Mouse (Mus musculus) liver, embryonic 13.5 days (tissue): ENCODE measurements at regions not wholly inside any gene's neighbourhood (a gene's known extent, or its start where the extent isn't known, plus 50 kb on each side); places are given as distances from the start of the nearest gene placed in this dataset.

Experiments used
- ATAC-seq: fragments of 200-750 bp; cut with Nextera tagmentation; 2 replicates; pipeline ENCODE4 v1.8.0; 2017; ENCODE audit warnings: low read depth, mild to moderate bottlenecking, moderate number of reproducible peaks, moderate library complexity
- DNase-seq: peaks from one replicate; pipeline ENCODE4 v3.0.0; 2022
- H3K27ac ChIP-seq: fragments of 300-500 bp; sonication (generic); 2 replicates; pipeline ENCODE4 v1.5.1; 2015; ENCODE audit warnings: moderate library complexity, mild to moderate bottlenecking, inconsistent platforms
- H3K27me3 ChIP-seq: fragments of 300-500 bp; sonication (generic); 2 replicates; pipeline ENCODE4 v1.6.1; 2015; ENCODE audit warnings: mild to moderate bottlenecking, inconsistent platforms
- H3K36me3 ChIP-seq: fragments of 300-500 bp; sonication (generic); 2 replicates; pipeline ENCODE4 v1.6.1; 2015; ENCODE audit warnings: mild to moderate bottlenecking, inconsistent platforms
- H3K4me1 ChIP-seq: fragments of 300-500 bp; sonication (generic); replicated peaks from 2 replicates; pipeline ENCODE4 v1.6.1; 2015; ENCODE audit warnings: inconsistent platforms
- H3K4me2 ChIP-seq: fragments of 300-500 bp; sonication (generic); 2 replicates; pipeline ENCODE4 v1.6.1; 2015; ENCODE audit warnings: inconsistent platforms, mild to moderate bottlenecking, moderate library complexity
- H3K4me3 ChIP-seq: fragments of 300-500 bp; sonication (generic); replicated peaks from 2 replicates; pipeline ENCODE4 v1.5.1; 2015; ENCODE audit warnings: mild to moderate bottlenecking, inconsistent platforms
- H3K9ac ChIP-seq: fragments of 300-500 bp; sonication (generic); 2 replicates; pipeline ENCODE4 v1.6.1; 2015; ENCODE audit warnings: mild to moderate bottlenecking, inconsistent platforms
- H3K9me3 ChIP-seq: fragments of 300-500 bp; sonication (generic); replicated peaks from 2 replicates; pipeline ENCODE4 v1.6.1; 2016; ENCODE audit warnings: inconsistent platforms
- WGBS: fragments of 180-500 bp; shearing (Covaris S2); methylation state at CpG from one replicate; pipeline ENCODE4 v1.1.7; 2015; ENCODE audit not compliant: insufficient replicate concordance; 5-methylcytosine and 5-hydroxymethylcytosine counted together

DNA sequence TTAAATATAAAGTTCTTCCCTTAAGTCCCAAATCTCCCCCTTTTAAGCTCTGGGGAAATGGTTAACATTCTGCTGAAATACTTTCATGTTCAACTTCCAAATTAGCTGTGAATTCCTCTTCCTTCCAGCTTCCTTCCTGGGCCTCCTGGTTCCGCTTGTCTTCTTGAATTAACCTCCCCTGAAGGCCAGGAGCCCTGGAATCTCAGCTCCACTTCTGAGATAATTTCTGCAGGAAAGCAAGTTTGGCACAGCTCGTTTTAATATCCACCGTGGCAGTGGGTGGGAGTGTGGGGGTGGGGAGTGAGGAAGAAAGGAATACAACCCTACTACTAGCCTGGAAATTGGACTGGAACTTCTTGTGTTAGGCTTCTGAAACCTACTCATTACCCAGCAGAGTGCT is 110.8 kb upstream of the Tsc22d2 start:
- H3K4me2 ChIP-seq, result no peak overlapping the region
- no peak overlapping the region for H3K4me3 ChIP-seq
- H3K36me3 ChIP-seq, result no peaks in the 10 kb centered on the region
- no peak overlapping the region for H3K9ac ChIP-seq
- DNase-seq (no peak), ATAC-seq (no peak)
- no peaks in the 10 kb centered on the region for H3K9me3 ChIP-seq
- no peaks in the 10 kb centered on the region for H3K4me1 ChIP-seq
- 36% methylated on average over 3 of the region's 3 CpGs for WGBS
- no peak overlapping the region for H3K27ac ChIP-seq
- no peaks in the 10 kb centered on the region for H3K27me3 ChIP-seq

DNA sequence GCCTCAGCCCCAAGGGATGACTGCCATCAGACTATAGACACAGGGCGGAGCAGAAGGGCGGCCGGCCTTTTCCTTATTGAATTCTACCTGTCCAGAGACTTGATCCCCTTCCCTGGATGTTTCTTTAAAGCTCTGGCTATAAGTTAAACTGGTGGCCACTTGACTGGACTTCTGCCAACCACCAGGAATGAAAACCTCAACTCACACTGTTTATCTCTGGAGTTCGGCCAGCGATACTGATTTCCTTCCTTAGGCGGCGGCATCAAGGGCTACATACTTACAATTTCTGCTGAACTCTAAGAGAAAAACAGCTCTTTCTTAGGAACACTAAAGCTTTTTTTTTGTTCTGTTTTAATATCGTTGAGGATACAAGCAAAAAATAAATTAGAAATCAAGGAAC is 104.9 kb upstream of the Tsc22d2 start:
- Histone ChIP-seq H3K4me2 (no peak overlapping the region), H3K36me3 (no peaks in the 10 kb centered on the region), H3K4me1 (no peaks in the 10 kb centered on the region), H3K4me3 (no peak overlapping the region), H3K9ac (no peak overlapping the region), H3K9me3 (no peaks in the 10 kb centered on the region), H3K27me3 (no peaks in the 10 kb centered on the region), H3K27ac (no peak overlapping the region)
- WGBS, result 61% methylated on average over 8 of the region's 8 CpGs
- ATAC-seq (no peak), DNase-seq (no peak)

DNA sequence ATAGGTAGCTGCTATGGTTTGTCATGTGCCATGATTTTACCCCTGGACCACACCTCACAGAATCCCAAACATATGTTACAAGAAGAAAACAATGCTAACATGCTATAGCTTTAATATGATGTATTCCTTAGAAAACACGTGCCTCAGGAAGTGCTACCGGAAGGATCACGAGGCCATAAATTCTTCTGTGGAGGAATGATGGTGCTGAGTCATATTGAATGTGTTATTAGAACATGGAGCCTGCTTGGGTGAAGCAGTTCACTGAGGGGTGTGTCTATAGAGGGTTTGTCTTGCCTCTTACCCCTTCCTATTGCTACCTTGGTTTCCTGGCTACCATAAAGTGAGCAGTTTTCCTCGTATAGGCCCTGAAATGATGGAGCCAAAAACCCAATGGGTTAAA is 104.1 kb upstream of the Tsc22d2 start:
- no peak for ATAC-seq
- Histone ChIP-seq H3K4me3 (no peak overlapping the region), H3K36me3 (no peaks in the 10 kb centered on the region), H3K27ac (no peak overlapping the region), H3K4me2 (no peak overlapping the region), H3K9me3 (no peaks in the 10 kb centered on the region), H3K9ac (no peak overlapping the region), H3K27me3 (no peaks in the 10 kb centered on the region), H3K4me1 (no peaks in the 10 kb centered on the region)
- DNase-seq, result no peak
- WGBS, result 58% methylated on average over 4 of the region's 4 CpGs

DNA sequence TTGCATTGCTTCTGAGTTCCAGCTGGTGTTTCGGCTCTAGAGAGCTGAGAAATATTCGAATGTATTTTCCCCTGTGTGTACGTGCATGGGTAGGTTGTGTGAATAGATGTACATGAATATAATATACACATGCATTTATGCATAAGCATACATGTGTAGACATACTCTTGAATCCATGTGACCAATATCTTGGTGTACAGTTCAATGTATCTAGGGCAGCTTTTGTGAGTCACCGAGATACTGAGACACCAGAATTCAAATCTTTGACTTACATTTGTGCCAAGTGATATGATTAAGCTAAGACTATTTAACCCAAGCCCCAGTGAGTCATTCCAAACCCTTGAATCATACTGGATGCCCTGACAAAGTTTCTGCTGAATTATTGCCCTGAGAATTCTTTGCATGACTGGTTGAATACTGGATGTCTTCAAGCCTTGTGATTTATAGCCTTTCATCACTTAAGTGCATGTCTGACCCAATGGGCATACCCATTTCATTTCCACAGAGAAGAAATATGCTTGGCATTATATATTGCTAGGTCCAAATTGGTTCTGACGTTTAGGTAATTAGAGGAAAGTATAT is 103.3 kb upstream of the Tsc22d2 start:
- WGBS, result 73% methylated on average over 5 of the region's 5 CpGs
- H3K27me3 ChIP-seq, result no peaks in the 10 kb centered on the region
- H3K4me3 ChIP-seq, result no peak overlapping the region
- DNase-seq (no peak), ATAC-seq (no peak)
- no peaks in the 10 kb centered on the region for H3K4me1 ChIP-seq
- H3K4me2 ChIP-seq, result no peak overlapping the region
- no peak overlapping the region for H3K9ac ChIP-seq
- H3K36me3 ChIP-seq, result no peaks in the 10 kb centered on the region
- no peak overlapping the region for H3K27ac ChIP-seq
- H3K9me3 ChIP-seq, result no peaks in the 10 kb centered on the region

DNA sequence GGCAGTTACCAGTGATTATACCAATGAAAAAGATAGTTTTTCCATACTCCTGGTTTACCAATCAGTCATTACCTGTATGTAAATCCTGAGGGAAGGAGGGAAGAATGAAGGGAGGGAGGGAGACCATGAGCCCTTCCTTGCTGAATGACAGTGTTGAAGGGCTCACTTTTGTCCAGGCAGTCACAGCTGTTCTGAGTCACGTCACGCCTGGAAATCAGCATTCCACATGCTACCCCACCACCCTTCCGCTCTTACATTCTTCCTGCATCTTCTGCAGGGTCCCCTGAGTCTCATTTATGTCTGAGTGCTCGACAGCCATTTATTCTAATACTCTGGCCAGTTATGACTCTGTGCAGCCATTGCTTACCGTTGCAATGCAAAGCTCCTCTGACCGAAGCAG is 101.9 kb upstream of the Tsc22d2 start:
- no peak for DNase-seq
- 73% methylated on average over 6 of the region's 6 CpGs for WGBS

DNA sequence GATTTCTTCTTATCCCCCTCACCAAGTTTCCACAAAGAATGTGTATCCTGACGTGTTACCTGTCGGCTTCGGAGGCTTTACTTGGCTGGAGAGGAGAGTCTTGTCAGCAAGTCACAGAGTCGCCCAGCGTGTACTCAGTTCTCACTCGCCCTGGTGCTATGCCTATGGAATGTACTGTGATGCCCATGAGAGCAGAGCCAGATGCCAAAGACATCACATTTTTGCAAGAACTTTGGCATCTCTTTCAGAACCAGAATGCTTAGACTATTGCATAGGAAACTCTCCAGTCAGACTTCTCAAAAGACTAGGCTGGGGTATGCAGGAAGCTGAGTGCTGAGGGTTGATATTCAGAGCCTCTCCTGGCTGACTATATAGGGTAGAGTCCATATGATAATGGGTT is 99.3 kb upstream of the Tsc22d2 start:
- ATAC-seq (no peak), DNase-seq (no peak)
- 68% methylated on average over 6 of the region's 6 CpGs for WGBS
- Histone ChIP-seq H3K27ac (no peak overlapping the region), H3K9me3 (no peaks in the 10 kb centered on the region), H3K4me2 (no peak overlapping the region), H3K4me3 (no peak overlapping the region), H3K27me3 (no peaks in the 10 kb centered on the region), H3K4me1 (no peaks in the 10 kb centered on the region), H3K36me3 (no peaks in the 10 kb centered on the region), H3K9ac (no peak overlapping the region)

More for the DNA sequence above, 101.9 kb upstream of the Tsc22d2 start:
- no peak overlapping the region for H3K9ac ChIP-seq
- no peaks in the 10 kb centered on the region for H3K27me3 ChIP-seq
- H3K4me2 ChIP-seq, result no peak overlapping the region
- no peaks in the 10 kb centered on the region for H3K9me3 ChIP-seq
- ATAC-seq, result no peak
- H3K27ac ChIP-seq, result no peak overlapping the region
- no peak overlapping the region for H3K4me3 ChIP-seq
- H3K36me3 ChIP-seq, result no peaks in the 10 kb centered on the region
- no peaks in the 10 kb centered on the region for H3K4me1 ChIP-seq

DNA sequence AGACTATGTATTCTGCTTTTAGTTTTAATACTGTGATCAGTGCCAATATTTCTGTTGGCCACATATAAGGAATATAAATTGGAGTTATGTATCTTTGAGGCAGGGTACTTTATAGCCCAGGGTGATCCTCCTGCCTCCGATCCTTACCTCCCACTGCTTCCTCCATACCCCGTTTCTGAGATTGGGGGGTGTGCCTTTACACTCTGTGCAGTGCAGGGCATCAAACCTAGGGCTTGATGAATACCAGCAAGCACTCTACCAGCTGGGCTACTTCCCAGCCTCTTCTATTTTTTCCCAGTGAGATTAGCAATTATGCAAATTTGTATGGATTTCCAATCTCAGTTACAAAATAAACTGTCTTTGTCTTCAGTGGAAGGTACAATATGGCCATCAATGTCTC is 97.3 kb upstream of the Tsc22d2 start:
- no peak for DNase-seq
- Histone ChIP-seq H3K36me3 (no peaks in the 10 kb centered on the region), H3K9me3 (no peaks in the 10 kb centered on the region), H3K9ac (no peak overlapping the region), H3K4me1 (no peaks in the 10 kb centered on the region), H3K4me2 (no peak overlapping the region), H3K27ac (no peak overlapping the region), H3K4me3 (no peak overlapping the region), H3K27me3 (no peaks in the 10 kb centered on the region)
- no peak for ATAC-seq
- WGBS, result 47% methylated on average over 2 of the region's 2 CpGs

DNA sequence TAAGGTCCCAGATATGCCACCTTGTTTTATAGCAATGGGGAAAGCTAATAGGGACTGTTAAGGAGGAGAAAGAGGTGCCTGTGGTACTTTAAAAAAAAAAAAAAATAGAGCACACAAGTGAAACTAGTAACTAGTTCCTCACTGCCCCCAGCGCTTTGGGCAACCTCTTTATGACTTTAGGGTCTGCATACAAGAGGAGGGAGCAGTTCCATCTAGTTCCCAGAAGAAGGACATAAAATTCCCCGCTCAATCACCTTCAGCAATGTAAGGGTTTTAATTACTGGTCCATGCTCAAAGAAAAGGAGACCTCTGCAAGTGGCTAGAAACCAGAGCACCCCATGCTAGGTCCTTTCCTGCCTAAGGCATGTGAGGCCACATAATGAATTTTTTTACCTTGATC is 95.8 kb upstream of the Tsc22d2 start:
- ATAC-seq, result no peak
- Histone ChIP-seq H3K9me3 (no peaks in the 10 kb centered on the region), H3K4me1 (no peaks in the 10 kb centered on the region), H3K27me3 (no peaks in the 10 kb centered on the region), H3K9ac (no peak overlapping the region), H3K4me3 (no peak overlapping the region), H3K4me2 (no peak overlapping the region), H3K36me3 (no peaks in the 10 kb centered on the region), H3K27ac (no peak overlapping the region)
- WGBS, result 55% methylated on average over 2 of the region's 2 CpGs
- DNase-seq, result no peak

DNA sequence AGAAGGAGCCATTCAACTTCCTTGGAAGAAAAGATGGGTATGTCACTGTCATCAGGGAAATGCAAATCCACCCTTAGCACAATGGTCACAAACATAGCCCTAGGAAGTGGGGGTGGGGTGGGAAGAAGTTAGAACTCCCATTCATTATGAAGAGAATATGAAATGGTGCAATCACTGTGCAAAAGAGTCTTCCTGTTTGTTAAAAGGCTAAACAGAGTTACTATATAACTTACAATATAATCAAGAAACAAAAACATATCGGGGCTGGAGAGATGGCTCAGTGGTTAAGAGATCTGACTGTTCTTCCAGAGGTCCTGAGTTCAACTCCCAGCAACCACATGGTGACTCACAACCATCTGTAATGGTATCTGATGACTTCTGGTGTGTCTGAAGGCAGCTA is 95.1 kb upstream of the Tsc22d2 start:
- no peak for ATAC-seq
- no peaks in the 10 kb centered on the region for H3K4me1 ChIP-seq
- DNase-seq, result no peak
- no peaks in the 10 kb centered on the region for H3K36me3 ChIP-seq
- H3K27ac ChIP-seq, result no peak overlapping the region
- H3K4me3 ChIP-seq, result no peak overlapping the region
- H3K9me3 ChIP-seq, result no peaks in the 10 kb centered on the region
- no peak overlapping the region for H3K9ac ChIP-seq
- H3K4me2 ChIP-seq, result no peak overlapping the region
- WGBS, result 58% methylated on average over 1 of the region's 1 CpGs
- H3K27me3 ChIP-seq, result no peaks in the 10 kb centered on the region

DNA sequence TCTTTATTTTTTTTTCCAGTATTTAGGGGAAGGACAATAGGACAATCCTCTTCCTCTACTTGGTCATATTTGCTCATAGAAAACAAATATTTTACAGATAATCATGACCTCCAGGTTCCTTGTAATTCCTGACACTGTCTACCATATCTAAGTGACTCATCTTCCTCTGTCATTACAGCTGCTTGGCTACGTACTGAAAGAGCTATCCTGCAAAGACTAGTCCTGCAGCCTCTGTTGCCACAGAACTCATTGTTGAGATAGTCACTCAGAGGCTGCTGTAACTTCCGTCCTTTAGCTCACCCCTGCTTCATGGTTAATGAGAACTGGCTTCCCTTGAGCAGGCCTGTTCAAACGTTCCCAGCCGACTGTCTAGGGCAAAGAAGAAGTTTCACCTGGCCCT is 93.7 kb upstream of the Tsc22d2 start:
- no peak overlapping the region for H3K4me2 ChIP-seq
- H3K9ac ChIP-seq, result no peak overlapping the region
- no peaks in the 10 kb centered on the region for H3K27me3 ChIP-seq
- ATAC-seq, result no peak
- H3K4me3 ChIP-seq, result no peak overlapping the region
- H3K9me3 ChIP-seq, result no peaks in the 10 kb centered on the region
- no peak overlapping the region for H3K27ac ChIP-seq
- H3K4me1 ChIP-seq, result no peaks in the 10 kb centered on the region
- WGBS, result 29% methylated on average over 4 of the region's 4 CpGs
- no peak for DNase-seq
- no peaks in the 10 kb centered on the region for H3K36me3 ChIP-seq

DNA sequence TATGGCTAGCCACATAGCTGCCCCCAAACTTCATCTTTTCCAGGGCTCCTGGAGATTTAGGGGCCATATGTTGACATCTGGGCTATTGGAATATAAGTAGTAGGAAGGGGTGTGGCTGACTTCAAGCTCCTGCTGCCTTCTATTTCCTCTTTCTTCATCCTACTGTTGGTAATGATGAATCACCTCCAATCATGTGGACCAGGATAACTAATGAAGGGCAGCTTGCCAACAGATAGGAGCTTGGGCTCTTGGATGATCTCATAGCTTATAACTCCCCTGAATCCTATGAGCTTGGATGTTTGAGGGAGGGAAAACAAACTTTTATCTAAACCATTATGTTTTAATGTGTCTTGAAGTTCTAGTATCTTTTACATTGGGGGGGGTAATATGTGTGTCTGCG is 92.2 kb upstream of the Tsc22d2 start:
- Histone ChIP-seq H3K27me3 (no peaks in the 10 kb centered on the region), H3K4me2 (no peak overlapping the region), H3K4me1 (no peaks in the 10 kb centered on the region), H3K36me3 (no peaks in the 10 kb centered on the region), H3K27ac (no peak overlapping the region), H3K9me3 (no peaks in the 10 kb centered on the region), H3K4me3 (no peak overlapping the region), H3K9ac (no peak overlapping the region)
- no peak for DNase-seq
- WGBS, result 57% methylated on average over 1 of the region's 1 CpGs
- no peak for ATAC-seq

DNA sequence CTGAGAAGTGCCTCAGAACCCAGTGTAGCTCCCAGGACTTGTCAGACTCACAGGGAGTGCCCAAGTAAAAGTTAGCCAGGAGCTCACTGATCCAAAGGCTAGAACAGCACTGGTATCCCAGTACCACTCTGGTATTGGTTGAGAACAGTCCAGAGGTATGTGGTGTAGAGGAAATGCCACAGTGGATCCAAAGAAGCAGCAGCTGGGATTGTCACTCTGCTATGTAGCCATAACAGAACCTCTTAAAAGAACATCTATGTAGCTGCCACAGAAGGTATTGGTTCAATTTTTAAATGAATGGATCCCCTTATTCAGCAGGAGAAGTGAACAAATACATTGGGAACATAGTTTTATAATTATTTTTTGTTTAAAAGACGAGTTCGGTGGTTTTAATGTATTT is 86.8 kb upstream of the Tsc22d2 start:
- H3K9ac ChIP-seq, result no peak overlapping the region
- DNase-seq (no peak), ATAC-seq (no peak)
- 58% methylated on average over 2 of the region's 2 CpGs for WGBS
- H3K36me3 ChIP-seq, result no peaks in the 10 kb centered on the region
- no peak overlapping the region for H3K4me2 ChIP-seq
- H3K4me1 ChIP-seq, result no peaks in the 10 kb centered on the region
- H3K27ac ChIP-seq, result no peak overlapping the region
- H3K9me3 ChIP-seq, result no peaks in the 10 kb centered on the region
- H3K4me3 ChIP-seq, result no peak overlapping the region
- no peaks in the 10 kb centered on the region for H3K27me3 ChIP-seq
